Comparison of ENCODE assay signal across 8 mouse cellular contexts in genomic region chr6:131387221-131388039, GRCm38 (mm10). TPM values are rescaled to one million over a fixed set of nuclear protein-coding genes. Genes with fewer than 3 reads are reported as not detected.
DNase-seq lines count a peak whose midpoint lies in the region; ATAC-seq and TF ChIP-seq lines count a peak whose summit lies in the region.

No protein-coding gene starts in this region.

- H3K4me2 ChIP-seq in embryonic facial prominence, embryonic 11.5 days (ENCODE audit: low read depth, low read length), result peak overlapping the region; percentile 88
- H3K4me2 ChIP-seq in limb, embryonic 14.5 days (replicated peaks; ENCODE audit: low read depth, low read length, severe bottlenecking), result peak overlapping the region; percentile 71
- peak overlapping the region; percentile 97 for H3K4me2 ChIP-seq in midbrain, embryonic 16.5 days (ENCODE audit: low read length)

- no peaks in the 10 kb centered on the region for H3K9me3 ChIP-seq in embryonic facial prominence, embryonic 11.5 days (replicated peaks; ENCODE audit: control insufficient read depth, low read length)
- H3K9me3 ChIP-seq in limb, embryonic 14.5 days (ENCODE audit: control insufficient read depth, low read length), result no peaks in the 10 kb centered on the region
- H3K9me3 ChIP-seq in midbrain, embryonic 16.5 days (replicated peaks; ENCODE audit: control insufficient read depth, low read length, poor library complexity, severe bottlenecking), result no peaks in the 10 kb centered on the region

- peak overlapping the region; percentile 60 for H3K27ac ChIP-seq in embryonic facial prominence, embryonic 11.5 days (replicated peaks; ENCODE audit: low read depth, low read length)
- H3K27ac ChIP-seq in kidney, adult 2 months (ENCODE audit: insufficient read depth, low read depth, low read length), result no peak overlapping the region
- peak overlapping the region; percentile 81 for H3K27ac ChIP-seq in limb, embryonic 14.5 days (replicated peaks; ENCODE audit: low read depth, low read length)
- H3K27ac ChIP-seq in midbrain, embryonic 16.5 days (ENCODE audit: low read length), result peak overlapping the region; percentile 82

- peak overlapping the region; percentile 78 for H3K4me3 ChIP-seq in embryonic facial prominence, embryonic 11.5 days (ENCODE audit: low read depth, low read length)
- peak overlapping the region; percentile 66 for H3K4me3 ChIP-seq in kidney, adult 2 months (ENCODE audit: insufficient read depth, low read depth, low read length)
- peak overlapping the region; percentile 75 for H3K4me3 ChIP-seq in limb, embryonic 14.5 days (replicated peaks; ENCODE audit: low read length)
- peak overlapping the region; percentile 96 for H3K4me3 ChIP-seq in midbrain, embryonic 16.5 days (ENCODE audit: low read depth, low read length)

- peak; percentile 86 for DNase-seq in 3134 (ENCODE audit: extremely low read depth, insufficient read length, low spot score)
- peak; percentile 78 for DNase-seq in adrenal gland, postnatal 10 days
- DNase-seq in embryonic facial prominence, embryonic 11.5 days (ENCODE audit: low spot score), result peak; percentile 53
- DNase-seq in heart, adult 18-20 months, result peak; percentile 74 to 80
- peak; percentile 52 for DNase-seq in kidney, adult 2 months
- peak; percentile 56 for DNase-seq in limb, embryonic 14.5 days (ENCODE audit: low spot score)
- DNase-seq in spleen, postnatal 14 days (ENCODE audit: low spot score in 2 of 2), result peak; percentile 52 to 58

- H3K27me3 ChIP-seq in embryonic facial prominence, embryonic 11.5 days (ENCODE audit: control insufficient read depth, insufficient read depth, low read length), result no peaks in the 10 kb centered on the region
- H3K27me3 ChIP-seq in kidney, adult 2 months (replicated peaks; ENCODE audit: control insufficient read depth, insufficient read depth, low read length), result no peaks in the 10 kb centered on the region
- no peaks in the 10 kb centered on the region for H3K27me3 ChIP-seq in limb, embryonic 14.5 days (ENCODE audit: control insufficient read depth, insufficient read depth, low read length)
- no peaks in the 10 kb centered on the region for H3K27me3 ChIP-seq in midbrain, embryonic 16.5 days (ENCODE audit: control insufficient read depth, insufficient read depth, low read depth, low read length)

- no peaks in the 10 kb centered on the region for H3K36me3 ChIP-seq in embryonic facial prominence, embryonic 11.5 days (replicated peaks; ENCODE audit: control insufficient read depth, insufficient read depth, low read depth, low read length)
- no peaks in the 10 kb centered on the region for H3K36me3 ChIP-seq in kidney, adult 2 months (ENCODE audit: control insufficient read depth, insufficient read depth, low read length)
- H3K36me3 ChIP-seq in limb, embryonic 14.5 days (ENCODE audit: control insufficient read depth, insufficient read depth, low read length), result no peaks in the 10 kb centered on the region
- no peaks in the 10 kb centered on the region for H3K36me3 ChIP-seq in midbrain, embryonic 16.5 days (ENCODE audit: control insufficient read depth, insufficient read depth, low read length)

- H3K4me1 ChIP-seq in embryonic facial prominence, embryonic 11.5 days (ENCODE audit: control insufficient read depth, insufficient read depth, low read length), result no peaks in the 10 kb centered on the region
- H3K4me1 ChIP-seq in kidney, adult 2 months (ENCODE audit: control insufficient read depth, insufficient read depth, low read length), result no peaks in the 10 kb centered on the region
- peaks cover 15% of the 10 kb centered on the region for H3K4me1 ChIP-seq in limb, embryonic 14.5 days (ENCODE audit: control insufficient read depth, insufficient read depth, low read length)
- peaks cover 28% of the 10 kb centered on the region for H3K4me1 ChIP-seq in midbrain, embryonic 16.5 days (ENCODE audit: control insufficient read depth, insufficient read depth, low read length)

- no peak for TF ChIP-seq POLR2A in kidney, adult 2 months (IDR thresholded peaks at IDR 0.05; ENCODE audit: low read depth, low read length)
- no peak for TF ChIP-seq POLR2A in limb, embryonic 14.5 days (IDR thresholded peaks at IDR 0.05; ENCODE audit: borderline replicate concordance, extremely low read depth, insufficient read depth, insufficient read length)

- WGBS in embryonic facial prominence, embryonic 11.5 days, result under 1% methylated on average over 42 of the region's 43 CpGs
- WGBS in kidney, adult 2 months, result 2% methylated on average over 43 of the region's 43 CpGs
- under 1% methylated on average over 42 of the region's 43 CpGs for WGBS in limb, embryonic 14.5 days
- under 1% methylated on average over 43 of the region's 43 CpGs for WGBS in midbrain, embryonic 16.5 days

- peak; percentile 42 for ATAC-seq in embryonic facial prominence, embryonic 11.5 days (replicated peaks; ENCODE audit: insufficient number of reproducible peaks, low FRiP score, low TSS enrichment, low read depth)
- ATAC-seq in limb, embryonic 14.5 days (ENCODE audit: low FRiP score, low read depth), result peak; percentile 46
- peak; percentile 71 for ATAC-seq in midbrain, embryonic 16.5 days

- TF ChIP-seq CTCF in kidney, adult 2 months (conservative IDR thresholded peaks at IDR 0.05; ENCODE audit: insufficient read depth, insufficient read length, low read depth, low read length), result no peak

- H3K9ac ChIP-seq in embryonic facial prominence, embryonic 11.5 days (replicated peaks; ENCODE audit: low read length), result peak overlapping the region; percentile 87
- H3K9ac ChIP-seq in limb, embryonic 14.5 days (ENCODE audit: low read depth, low read length, severe bottlenecking), result peak overlapping the region; percentile 90
- H3K9ac ChIP-seq in midbrain, embryonic 16.5 days (ENCODE audit: low read depth, low read length), result peak overlapping the region; percentile 92

RNA-seq across cellular contexts. Expression of gene Ybx3, which starts 0.8 kb away (rescaled TPM):
- total RNA-seq in adrenal gland, postnatal 10 days (2021), result 100 to 1,000 TPM; 245 to 254 TPM
- 40.3 and 64.2 TPM in 2 replicates for polyA plus RNA-seq in embryonic facial prominence, embryonic 11.5 days (2014; fragmentation: Nextera tagmentation; extraction: Ambion mirVana)
- 100 to 1,000 TPM; 209 to 231 TPM for total RNA-seq in heart, adult 18-20 months (2021)
- polyA plus RNA-seq in kidney, adult 2 months (2012; rRNA removed), result 38.5 and 38.7 TPM in 2 replicates
- polyA plus RNA-seq in limb, embryonic 14.5 days (2012; rRNA removed), result 153 and 219 TPM in 2 replicates
- 77.9 and 88.7 TPM in 2 replicates for polyA plus RNA-seq in limb, embryonic 14.5 days (2014; fragmentation: Nextera tagmentation; extraction: Ambion mirVana)
- 21.6 and 25.4 TPM in 2 replicates for polyA plus RNA-seq in midbrain, embryonic 16.5 days (2015; fragmentation: Nextera tagmentation; extraction: Ambion mirVana)

RNA-seq across cellular contexts. Expression of gene Styk1, which starts 34.0 kb away (rescaled TPM):
- total RNA-seq in adrenal gland, postnatal 10 days (2021), result under 1 TPM; 0.36 to 0.67 TPM
- polyA plus RNA-seq in embryonic facial prominence, embryonic 11.5 days (2014; fragmentation: Nextera tagmentation; extraction: Ambion mirVana), result 0.50 and 1.4 TPM in 2 replicates
- total RNA-seq in heart, adult 18-20 months (2021), result under 1 TPM; 0.30 to 0.41 TPM
- 2.1 and 2.2 TPM in 2 replicates for polyA plus RNA-seq in kidney, adult 2 months (2012; rRNA removed)
- polyA plus RNA-seq in limb, embryonic 14.5 days (2012; rRNA removed), result 1.1 and 1.3 TPM in 2 replicates
- 1.1 and 1.5 TPM in 2 replicates for polyA plus RNA-seq in limb, embryonic 14.5 days (2014; fragmentation: Nextera tagmentation; extraction: Ambion mirVana)
- 5.6 and 6.1 TPM in 2 replicates for polyA plus RNA-seq in midbrain, embryonic 16.5 days (2015; fragmentation: Nextera tagmentation; extraction: Ambion mirVana)
